Mouse (Mus musculus) G1E (cell line): ENCODE results near the gene Hsd17b12.

Source experiments
- CTCF ChIP-seq: IDR thresholded peaks from 2 replicates; pipeline ENCODE4 v1.5.1; 2012; ENCODE audit warnings: low read depth, low read length, inconsistent platforms, mixed read lengths
- TAL1 ChIP-seq: conservative IDR thresholded peaks from 2 replicates; pipeline ENCODE4 v1.6.1; 2012; ENCODE audit warnings: low read depth, low read length, inconsistent platforms, mixed read lengths

GRCm38 (mm10) chr2:94048733-94049470 lies 108.9 kb downstream of the Hsd17b12 start:
- TF ChIP-seq TAL1 (no peak), CTCF (no peak)
